Mouse (Mus musculus): ENCODE measurements around the gene Trabd. TPM values are rescaled to one million over a fixed set of nuclear protein-coding genes. Genes with fewer than 3 reads are reported as not detected.

Trabd gene
- polyA plus RNA-seq (2015; fragmentation: Nextera tagmentation; extraction: Ambion mirVana), result 39.3 and 40.2 TPM in 2 replicates

- peaks cover 37% of the 10 kb centered on the region for H3K4me1 ChIP-seq
- peak within 1 kb of the TSS; percentile 90 for H3K27ac ChIP-seq
- H3K9ac ChIP-seq, result peak within 1 kb of the TSS; percentile 91
- ATAC-seq (replicated peaks), result peak; percentile 55
- WGBS, result 21% methylated on average over 11 of the region's 11 CpGs
- no peaks in the 10 kb centered on the region; the same call in 1 of the 2 replicates for H3K27me3 ChIP-seq (replicated peaks)
- H3K4me3 ChIP-seq, result peak within 1 kb of the TSS; percentile 78
- no peaks in the 10 kb centered on the region for H3K9me3 ChIP-seq
- H3K4me2 ChIP-seq, result peak within 1 kb of the TSS; percentile 88
- H3K36me3 ChIP-seq (replicated peaks), result peaks cover 2% of the 10 kb centered on the region; the same call in 1 of the 2 replicates
Measured at GRCm38 (mm10) chr15:89074613-89075477, at the start of gene Trabd. TSS of gene Trabd (plus strand) at chr15:89075124.

GRCm38 (mm10) chr15:89044381-89044780 lies 30.5 kb upstream of the Trabd start:
- no peak overlapping the region for H3K9ac ChIP-seq
- no peak overlapping the region for H3K4me2 ChIP-seq
- H3K27ac ChIP-seq, result no peak overlapping the region
- H3K27me3 ChIP-seq (replicated peaks), result no peaks in the 10 kb centered on the region
- no peak overlapping the region for H3K4me3 ChIP-seq
- no peaks in the 10 kb centered on the region for H3K9me3 ChIP-seq
- H3K4me1 ChIP-seq, result no peaks in the 10 kb centered on the region
- H3K36me3 ChIP-seq (replicated peaks), result no peaks in the 10 kb centered on the region
- 75% methylated on average over 5 of the region's 5 CpGs for WGBS
- ATAC-seq (replicated peaks), result no peak

GRCm38 (mm10) chr15:89046356-89046755 lies 28.6 kb upstream of the Trabd start:
- Histone ChIP-seq H3K27ac (no peak overlapping the region), H3K4me2 (no peak overlapping the region), H3K9ac (no peak overlapping the region), H3K4me3 (no peak overlapping the region), H3K27me3 (replicated peaks) (no peaks in the 10 kb centered on the region), H3K36me3 (replicated peaks) (no peaks in the 10 kb centered on the region), H3K4me1 (no peaks in the 10 kb centered on the region), H3K9me3 (no peaks in the 10 kb centered on the region)
- ATAC-seq (replicated peaks), result no peak
- 80% methylated on average over 4 of the region's 4 CpGs for WGBS

GRCm38 (mm10) chr15:89054666-89055065 lies 20.3 kb upstream of the Trabd start:
- Histone ChIP-seq H3K27ac (no peak overlapping the region), H3K36me3 (replicated peaks) (no peaks in the 10 kb centered on the region), H3K4me1 (peaks cover 8% of the 10 kb centered on the region), H3K4me2 (no peak overlapping the region), H3K4me3 (no peak overlapping the region), H3K9me3 (no peaks in the 10 kb centered on the region), H3K9ac (no peak overlapping the region), H3K27me3 (replicated peaks) (0 out of 2 replicates have a peak, but pooled peaks cover 3% of the 10 kb centered on the region)
- 93% methylated on average over 7 of the region's 7 CpGs for WGBS
- ATAC-seq (replicated peaks), result no peak

GRCm38 (mm10) chr15:89058736-89059135 lies 16.2 kb upstream of the Trabd start:
- Histone ChIP-seq H3K9me3 (no peaks in the 10 kb centered on the region), H3K27me3 (replicated peaks) (0 out of 2 replicates have a peak, but pooled peaks cover 3% of the 10 kb centered on the region), H3K4me2 (peak overlapping the region; percentile 63), H3K9ac (peak overlapping the region; percentile 76), H3K27ac (peak overlapping the region; percentile 63), H3K4me3 (peak overlapping the region; percentile 78), H3K36me3 (replicated peaks) (no peaks in the 10 kb centered on the region), H3K4me1 (peaks cover 21% of the 10 kb centered on the region)
- WGBS, result 29% methylated on average over 6 of the region's 6 CpGs
- no peak for ATAC-seq (replicated peaks)

GRCm38 (mm10) chr15:89059161-89059931 lies 15.6 kb upstream of the Trabd start, which contains the start of gene Panx2:
TSS of gene Panx2 (plus strand) at chr15:89059734.
- ATAC-seq (replicated peaks), result peak; percentile 51
- Histone ChIP-seq H3K4me3 (peak within 1 kb of the TSS; percentile 78), H3K9me3 (no peaks in the 10 kb centered on the region), H3K9ac (peak within 1 kb of the TSS; percentile 76), H3K4me1 (peaks cover 21% of the 10 kb centered on the region), H3K4me2 (peak within 1 kb of the TSS; percentile 63), H3K27me3 (replicated peaks) (0 out of 2 replicates have a peak, but pooled peaks cover 3% of the 10 kb centered on the region), H3K27ac (peak within 1 kb of the TSS; percentile 63), H3K36me3 (replicated peaks) (no peaks in the 10 kb centered on the region)
- 1% methylated on average over 38 of the region's 57 CpGs for WGBS

- peaks cover 21% of the 10 kb centered on the region for H3K4me1 ChIP-seq
- peak overlapping the region; percentile 78 for H3K4me3 ChIP-seq
- H3K4me2 ChIP-seq, result peak overlapping the region; percentile 63
- WGBS, result 1% methylated on average over 36 of the region's 48 CpGs
- peak overlapping the region; percentile 76 for H3K9ac ChIP-seq
- peaks cover 3% of the 10 kb centered on the region; the same call in 1 of the 2 replicates for H3K27me3 ChIP-seq (replicated peaks)
- peak overlapping the region; percentile 63 for H3K27ac ChIP-seq
- H3K9me3 ChIP-seq, result no peaks in the 10 kb centered on the region
- ATAC-seq (replicated peaks), result peak; percentile 76
- H3K36me3 ChIP-seq (replicated peaks), result no peaks in the 10 kb centered on the region
Measured at GRCm38 (mm10) chr15:89060032-89060681, 14.8 kb upstream of the Trabd start.

- Histone ChIP-seq H3K4me2 (peak overlapping the region; percentile 63), H3K4me3 (peak overlapping the region; percentile 78), H3K27ac (no peak overlapping the region), H3K9me3 (no peaks in the 10 kb centered on the region), H3K4me1 (peaks cover 21% of the 10 kb centered on the region), H3K9ac (peak overlapping the region; percentile 76), H3K27me3 (replicated peaks) (peaks cover 9% of the 10 kb centered on the region), H3K36me3 (replicated peaks) (no peaks in the 10 kb centered on the region)
- ATAC-seq (replicated peaks), result peak; percentile 28; the same call in 1 of the 2 replicates
- 90% methylated on average over 12 of the region's 12 CpGs for WGBS
Measured at GRCm38 (mm10) chr15:89060811-89061460, 14.0 kb upstream of the Trabd start.

- Histone ChIP-seq H3K4me2 (no peak overlapping the region; the same call in 1 of the 2 replicates), H3K36me3 (replicated peaks) (no peaks in the 10 kb centered on the region)
- WGBS, result 86% methylated on average over 6 of the region's 6 CpGs
Measured at GRCm38 (mm10) chr15:89061761-89062517, 13.0 kb upstream of the Trabd start.

GRCm38 (mm10) chr15:89062518-89062910 lies 12.4 kb upstream of the Trabd start:
- Histone ChIP-seq H3K27me3 (replicated peaks) (peaks cover 22% of the 10 kb centered on the region), H3K9ac (no peak overlapping the region), H3K9me3 (no peaks in the 10 kb centered on the region), H3K36me3 (replicated peaks) (no peaks in the 10 kb centered on the region), H3K4me3 (no peak overlapping the region), H3K4me2 (no peak overlapping the region), H3K4me1 (peaks cover 21% of the 10 kb centered on the region), H3K27ac (no peak overlapping the region)
- WGBS, result 87% methylated on average over 5 of the region's 5 CpGs
- no peak for ATAC-seq (replicated peaks)

More at GRCm38 (mm10) chr15:89061761-89062517, 13.0 kb upstream of the Trabd start:
- peaks cover 21% of the 10 kb centered on the region for H3K4me1 ChIP-seq
- no peaks in the 10 kb centered on the region for H3K9me3 ChIP-seq
- H3K27me3 ChIP-seq (replicated peaks), result peaks cover 16% of the 10 kb centered on the region
- no peak overlapping the region for H3K9ac ChIP-seq
- no peak for ATAC-seq (replicated peaks)
- no peak overlapping the region for H3K4me3 ChIP-seq
- H3K27ac ChIP-seq, result no peak overlapping the region

GRCm38 (mm10) chr15:89063001-89063400 lies 11.9 kb upstream of the Trabd start:
- Histone ChIP-seq H3K4me2 (no peak overlapping the region), H3K9ac (no peak overlapping the region), H3K27ac (no peak overlapping the region), H3K4me3 (no peak overlapping the region), H3K4me1 (peaks cover 21% of the 10 kb centered on the region), H3K36me3 (replicated peaks) (0 out of 2 replicates have a peak, but pooled peaks cover 3% of the 10 kb centered on the region), H3K9me3 (no peaks in the 10 kb centered on the region), H3K27me3 (replicated peaks) (peaks cover 27% of the 10 kb centered on the region)
- ATAC-seq (replicated peaks), result no peak
- 81% methylated on average over 7 of the region's 7 CpGs for WGBS

All from midbrain, embryonic 15.5 days (tissue).